In the genomic region with DNA sequence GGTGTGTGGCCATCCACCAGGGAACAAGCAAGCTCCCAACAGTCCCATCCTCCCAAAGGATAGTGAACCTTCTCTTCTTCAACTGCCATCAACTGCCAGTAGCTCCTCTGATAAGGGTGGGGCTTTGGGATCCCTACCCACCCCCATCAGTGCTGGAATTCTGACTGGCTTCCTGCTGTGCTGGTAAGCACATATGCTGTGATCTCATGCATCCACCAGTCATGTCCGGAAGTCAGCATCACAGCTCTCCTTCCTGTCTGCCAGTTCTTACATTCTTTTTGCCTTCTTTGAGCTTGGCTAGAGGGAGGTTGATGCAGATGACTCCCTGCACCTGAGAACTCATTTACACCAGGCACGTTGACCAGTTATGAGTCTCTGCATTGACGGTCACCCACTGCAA, we compare ENCODE assay signal across 14 mouse cellular contexts. TPM values are rescaled to one million over a fixed set of nuclear protein-coding genes. Genes with fewer than 3 reads are reported as not detected.
DNase-seq lines count a peak whose midpoint lies in the region; ATAC-seq and TF ChIP-seq lines count a peak whose summit lies in the region.
"Had no signal": no experiment of that assay in that cellular context is flagged by ENCODE, and none has a peak within 500 bp of the region (broad histone marks: within the 10 kb centered on the region; RNA-seq: fewer than 3 reads in every experiment).

No protein-coding gene starts in this region.

- H3K9me3 ChIP-seq in liver, embryonic 15.5 days (replicated peaks), result no peaks in the 10 kb centered on the region
- H3K9me3 ChIP-seq in liver, embryonic 11.5 days (ENCODE audit: control insufficient read depth, low read length), result no peaks in the 10 kb centered on the region
- no peaks in the 10 kb centered on the region for H3K9me3 ChIP-seq in intestine, postnatal 0 days (ENCODE audit: control insufficient read depth)
- H3K9me3 ChIP-seq: forebrain, embryonic 10.5 days had no signal

- 0 out of 2 replicates have a peak overlapping the region, but pooled peaks have one; percentile 4 for H3K27ac ChIP-seq in liver, embryonic 15.5 days (replicated peaks)
- H3K27ac ChIP-seq in liver, embryonic 11.5 days (ENCODE audit: low read depth, low read length), result no peak overlapping the region
- H3K27ac ChIP-seq in intestine, postnatal 0 days (ENCODE audit: low read depth, low read length), result no peak overlapping the region
- H3K27ac ChIP-seq: forebrain, embryonic 10.5 days; stomach, postnatal 0 days had no signal

- H3K4me2 ChIP-seq in liver, embryonic 15.5 days, result no peak overlapping the region
- H3K4me2 ChIP-seq in liver, embryonic 11.5 days, result no peak overlapping the region
- no peak overlapping the region for H3K4me2 ChIP-seq in intestine, postnatal 0 days (replicated peaks; ENCODE audit: low read depth)

- peaks cover 4% of the 10 kb centered on the region; the same call in 1 of the 2 replicates for H3K36me3 ChIP-seq in liver, embryonic 15.5 days (replicated peaks)
- H3K36me3 ChIP-seq in liver, embryonic 11.5 days (ENCODE audit: control insufficient read depth, insufficient read depth, low read length), result no peaks in the 10 kb centered on the region
- H3K36me3 ChIP-seq in intestine, postnatal 0 days (ENCODE audit: control insufficient read depth, insufficient read depth), result peaks cover 6% of the 10 kb centered on the region; the same call in 1 of the 2 replicates

- no peak for TF ChIP-seq CTCF in intestine, postnatal 0 days (IDR thresholded peaks at IDR 0.05; ENCODE audit: low read depth)

- H3K4me1 ChIP-seq in liver, embryonic 15.5 days (replicated peaks), result peaks cover 20% of the 10 kb centered on the region
- peaks cover 4% of the 10 kb centered on the region; the same call in 1 of the 2 replicates for H3K4me1 ChIP-seq in liver, embryonic 11.5 days (replicated peaks; ENCODE audit: control insufficient read depth, insufficient read depth, low read length)
- H3K4me1 ChIP-seq in intestine, postnatal 0 days (replicated peaks; ENCODE audit: control insufficient read depth, insufficient read depth, low read length), result no peaks in the 10 kb centered on the region

- ATAC-seq in cerebellum, adult (ENCODE audit: insufficient number of reproducible peaks, low FRiP score, low TSS enrichment), result no peak
- no peak for ATAC-seq in liver, embryonic 15.5 days (ENCODE audit: insufficient read depth)
- ATAC-seq in liver, embryonic 11.5 days (replicated peaks; ENCODE audit: low FRiP score), result no peak
- no peak for ATAC-seq in intestine, postnatal 0 days

- DNase-seq in cerebellum, adult 11-12 months, result peak; percentile 37
- no peak for DNase-seq in liver, embryonic 11.5 days (ENCODE audit: low spot score)
- peak; percentile 95 for DNase-seq in ES-CJ7 (ENCODE audit: low read depth, low spot score)
- peak; percentile 72 for DNase-seq in naive thymus-derived CD4-positive, alpha-beta T cell, adult 2 months (ENCODE audit: low read depth)
- no peak for DNase-seq in layer of hippocampus, postnatal 14 days (ENCODE audit: low spot score in 2 of 2)
- DNase-seq: adrenal gland, postnatal 36 days; heart, postnatal 10 days; kidney, adult 11 months; right cerebral cortex, postnatal 25 days had no signal

- H3K9ac ChIP-seq in liver, embryonic 15.5 days, result no peak overlapping the region
- H3K9ac ChIP-seq in liver, embryonic 11.5 days (ENCODE audit: low read depth, low read length), result no peak overlapping the region
- H3K9ac ChIP-seq in intestine, postnatal 0 days (ENCODE audit: low read depth, low read length), result no peak overlapping the region

- no peaks in the 10 kb centered on the region for H3K27me3 ChIP-seq in liver, embryonic 15.5 days
- H3K27me3 ChIP-seq in liver, embryonic 11.5 days (replicated peaks; ENCODE audit: control insufficient read depth, insufficient read depth, low read length), result no peaks in the 10 kb centered on the region
- no peaks in the 10 kb centered on the region for H3K27me3 ChIP-seq in intestine, postnatal 0 days (replicated peaks; ENCODE audit: control insufficient read depth, insufficient read depth, low read length)

- H3K4me3 ChIP-seq in liver, embryonic 15.5 days (replicated peaks), result no peak overlapping the region
- no peak overlapping the region for H3K4me3 ChIP-seq in liver, embryonic 11.5 days (ENCODE audit: low read depth, low read length)
- H3K4me3 ChIP-seq in intestine, postnatal 0 days (ENCODE audit: low read depth, low read length), result no peak overlapping the region
- H3K4me3 ChIP-seq: forebrain, embryonic 10.5 days had no signal

- 48% methylated on average over 3 of the region's 3 CpGs for WGBS in liver, embryonic 15.5 days (ENCODE audit: insufficient replicate concordance)
- WGBS in liver, embryonic 11.5 days, result 57% methylated on average over 3 of the region's 3 CpGs
- WGBS in intestine, postnatal 0 days, result 68% methylated on average over 3 of the region's 3 CpGs

RNA-seq across cellular contexts. Expression of a gene that starts 1.5 kb away (rescaled TPM):
- 3.3 and 3.6 TPM in 2 replicates for polyA plus RNA-seq in liver, embryonic 15.5 days (2015; fragmentation: Nextera tagmentation; extraction: Ambion mirVana)
- polyA plus RNA-seq in liver, embryonic 11.5 days (2014; fragmentation: Nextera tagmentation; extraction: Ambion mirVana), result 6.8 and 10.1 TPM in 2 replicates
- 10 to 100 TPM; 43.8 to 52.8 TPM for total RNA-seq in layer of hippocampus, postnatal 14 days (2021)
- 4.3 TPM in 2 replicates for polyA plus RNA-seq in intestine, postnatal 0 days (2015; fragmentation: Nextera tagmentation; extraction: Ambion mirVana)

Comparison
In these comparisons a context has a peak if more than half of its experiments do, and no peak if none do; other contexts are left out.
1. DNase-seq: peak in cerebellum, adult 11-12 months (single experiment), ES-CJ7 (single experiment) and naive thymus-derived CD4-positive, alpha-beta T cell, adult 2 months (single experiment); none in liver, embryonic 11.5 days (single experiment) and layer of hippocampus, postnatal 14 days (0 of 2).